Mouse (Mus musculus) MEL (cell line): ENCODE measurements around the gene Pcif1.

Experiments used
- CTCF ChIP-seq, 3 experiments: IDR thresholded peaks in 2 of 3; conservative IDR thresholded peaks in 1 of 3; 2 replicates each; pipeline ENCODE4 v1.5.1; 2011 to 2012; ENCODE audit warnings: low read length in 3 of 3, low read depth in 2 of 3, mild to moderate bottlenecking in 2 of 3, improper control_type of control experiment in 1 of 3, inconsistent platforms in 1 of 3, mixed read lengths in 1 of 3, moderate library complexity in 1 of 3; ENCODE audit not compliant: control insufficient read depth in 1 of 3, insufficient read depth in 1 of 3, poor library complexity in 1 of 3, severe bottlenecking in 1 of 3
- E2F4 ChIP-seq: IDR thresholded peaks from 2 replicates; pipeline ENCODE4 v1.6.1; 2011; ENCODE audit warnings: low read depth, low read length, improper control_type of control experiment, borderline replicate concordance
- ELF1 ChIP-seq: IDR thresholded peaks from 2 replicates; pipeline ENCODE4 v1.6.1; 2014; ENCODE audit warnings: low read depth, mild to moderate bottlenecking, inconsistent platforms, low read length, improper control_type of control experiment, moderate library complexity
- EP300 ChIP-seq, 2 experiments: IDR thresholded peaks; 2 replicates each; pipeline ENCODE4 v1.6.1; 2011; ENCODE audit warnings: improper control_type of control experiment in 2 of 2, low read length in 2 of 2, low read depth in 1 of 2, mild to moderate bottlenecking in 1 of 2
- HCFC1 ChIP-seq: IDR thresholded peaks from 2 replicates; pipeline ENCODE4 v1.6.1; 2012; ENCODE audit warnings: low read depth, mild to moderate bottlenecking, inconsistent platforms, low read length, improper control_type of control experiment, moderate library complexity
- MEF2A ChIP-seq: IDR thresholded peaks from 2 replicates; pipeline ENCODE4 v1.6.1; 2014; ENCODE audit warnings: low read depth, mild to moderate bottlenecking, inconsistent platforms, low read length, improper control_type of control experiment; ENCODE audit not compliant: poor library complexity, insufficient replicate concordance, severe bottlenecking; ENCODE audit errors: extremely low read depth
- MYB ChIP-seq: IDR thresholded peaks from 2 replicates; pipeline ENCODE4 v1.6.1; 2011; ENCODE audit warnings: mild to moderate bottlenecking, low read depth, low read length, improper control_type of control experiment
- POLR2A ChIP-seq, 2 experiments: IDR thresholded peaks; 2 replicates each; pipeline ENCODE4 v1.6.1; 2011 to 2012; ENCODE audit warnings: low read length in 2 of 2, mild to moderate bottlenecking in 2 of 2, control low read depth in 1 of 2, improper control_type of control experiment in 1 of 2, low read depth in 1 of 2, moderate library complexity in 1 of 2; ENCODE audit not compliant: control insufficient read depth in 1 of 2, insufficient read depth in 1 of 2, poor library complexity in 1 of 2
- TAL1 ChIP-seq: IDR thresholded peaks from 2 replicates; pipeline ENCODE4 v1.6.1; 2012; ENCODE audit warnings: mild to moderate bottlenecking, inconsistent platforms, low read length, moderate library complexity, mixed read lengths
- USF1 ChIP-seq: IDR thresholded peaks from 2 replicates; pipeline ENCODE4 v1.6.1; 2014; ENCODE audit warnings: low read depth, mild to moderate bottlenecking, inconsistent platforms, low read length, improper control_type of control experiment, moderate library complexity
- USF2 ChIP-seq, 2 experiments: IDR thresholded peaks; 2 replicates each; pipeline ENCODE4 v1.6.1; 2011 to 2012; ENCODE audit warnings: improper control_type of control experiment in 2 of 2, low read length in 2 of 2, borderline replicate concordance in 1 of 2, inconsistent platforms in 1 of 2, low read depth in 1 of 2, mild to moderate bottlenecking in 1 of 2; ENCODE audit not compliant: insufficient read depth in 1 of 2

- TF ChIP-seq CTCF (IDR thresholded peaks at IDR 0.05 in 2 of 3, conservative IDR thresholded peaks at IDR 0.05 in 1 of 3; ENCODE audit: control insufficient read depth in 1 of 3, insufficient read depth in 1 of 3, low read depth in 2 of 3, low read length in 3 of 3, poor library complexity in 1 of 3, severe bottlenecking in 1 of 3) (peak; percentile 69 to 76 (median 73)), TAL1 (no peak), MEF2A (no peak), POLR2A (IDR thresholded peaks at IDR 0.05; ENCODE audit: control insufficient read depth in 1 of 2, insufficient read depth in 1 of 2, low read depth in 1 of 2, low read length in 2 of 2, poor library complexity in 1 of 2) (no peak), MYB (no peak), E2F4 (no peak), HCFC1 (no peak), EP300 (IDR thresholded peaks at IDR 0.05; ENCODE audit: low read depth in 1 of 2, low read length in 2 of 2) (no peak), USF1 (no peak), ELF1 (no peak), USF2 (IDR thresholded peaks at IDR 0.05; ENCODE audit: borderline replicate concordance in 1 of 2, insufficient read depth in 1 of 2, low read depth in 1 of 2, low read length in 2 of 2) (no peak)
Measured at GRCm38 (mm10) chr2:164845782-164846181, 33.3 kb upstream of the Pcif1 start.
